Mouse (Mus musculus): ENCODE data around the gene Mlec. TPM values are rescaled to one million over a fixed set of nuclear protein-coding genes. Genes with fewer than 3 reads are reported as not detected.
A peak's percentile ranks its signal among the peaks of the same experiment; 100 is the strongest.

Gene Mlec
- polyA plus RNA-seq, 1 experiment from 2014 or later: 71.6 TPM

DNA sequence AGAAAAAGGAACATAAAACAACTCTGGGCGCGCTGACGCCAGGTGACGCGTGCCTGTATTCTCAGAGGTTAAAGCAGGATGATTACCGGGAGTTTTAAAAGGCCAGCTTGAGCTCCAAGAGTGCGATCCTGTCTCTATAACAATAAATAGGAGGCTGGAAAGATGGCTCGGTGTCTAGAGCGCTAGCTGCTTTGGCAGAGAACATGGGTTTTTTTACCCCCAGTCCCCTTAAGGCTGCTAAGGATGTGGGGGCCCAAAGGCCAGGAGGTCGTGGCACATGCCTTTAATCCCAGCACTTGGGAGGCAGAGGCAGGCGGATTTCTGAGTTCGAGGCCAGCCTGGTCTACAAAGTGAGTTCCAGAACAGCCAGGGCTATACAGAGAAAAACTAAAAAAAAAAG lies 1.2 kb upstream of the Mlec start:
- peak overlapping the region; percentile 67 for H3K4me2 ChIP-seq (ENCODE audit: low read length)
- H3K36me3 ChIP-seq (ENCODE audit: control insufficient read depth, insufficient read depth, low read length): no peaks in the 10 kb centered on the region
- no peak for DNase-seq (ENCODE audit: low spot score)
- no peaks in the 10 kb centered on the region for H3K9me3 ChIP-seq (ENCODE audit: control insufficient read depth, low read length)
- ATAC-seq (replicated peaks; ENCODE audit: low FRiP score, low TSS enrichment, low read depth): no peak
- peak overlapping the region; percentile 97 for H3K4me3 ChIP-seq (ENCODE audit: low read depth, low read length)
- no peaks in the 10 kb centered on the region for H3K27me3 ChIP-seq (replicated peaks; ENCODE audit: control insufficient read depth, insufficient read depth, low read length)
- peak overlapping the region; percentile 96 for H3K27ac ChIP-seq (ENCODE audit: low read depth)
- WGBS: 34% methylated on average over 12 of the region's 12 CpGs
- H3K4me1 ChIP-seq (replicated peaks; ENCODE audit: control insufficient read depth, insufficient read depth, low read length): peaks cover 32% of the 10 kb centered on the region
- peak overlapping the region; percentile 97 for H3K9ac ChIP-seq (ENCODE audit: low read length)

DNA sequence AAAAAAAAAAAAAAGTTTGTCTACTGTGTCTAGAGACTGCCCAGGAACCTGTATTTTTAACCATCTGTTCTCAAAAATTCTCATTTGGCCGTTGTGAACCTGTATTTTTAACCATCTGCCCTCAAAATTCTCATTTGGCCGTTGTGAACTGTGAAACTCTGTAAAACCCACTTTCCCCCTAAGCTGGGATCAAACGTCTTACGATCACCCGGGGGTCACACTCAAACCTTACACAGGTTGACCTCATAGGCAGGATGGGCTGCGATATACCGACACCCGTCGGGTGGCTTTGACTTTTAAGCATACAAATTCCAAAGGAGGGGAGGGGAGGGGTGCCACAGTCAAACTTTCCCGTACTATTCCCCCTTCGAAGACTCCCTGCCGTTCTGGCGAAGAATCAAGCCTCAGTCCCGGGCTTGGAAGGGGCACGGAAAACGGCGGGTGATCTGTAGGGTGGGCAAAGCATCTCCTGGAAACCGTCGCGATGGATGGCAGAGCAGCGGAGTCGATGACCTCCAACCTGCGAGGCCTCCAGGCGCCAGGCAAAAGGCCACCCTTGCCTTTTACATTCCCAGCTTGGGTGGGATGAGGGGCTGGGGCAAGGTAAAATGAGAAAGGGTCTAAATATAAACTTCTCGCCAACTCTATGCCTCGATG lies 918 bp downstream of the Mlec start:
- Histone ChIP-seq H3K36me3 (ENCODE audit: control insufficient read depth, insufficient read depth, low read length) (peaks cover 15% of the 10 kb centered on the region; the same call in 1 of the 2 replicates), H3K27me3 (replicated peaks; ENCODE audit: control insufficient read depth, insufficient read depth, low read length) (no peaks in the 10 kb centered on the region), H3K4me2 (ENCODE audit: low read length) (peak overlapping the region; percentile 66), H3K4me1 (replicated peaks; ENCODE audit: control insufficient read depth, insufficient read depth, low read length) (peaks cover 29% of the 10 kb centered on the region), H3K27ac (ENCODE audit: low read depth) (peak overlapping the region; percentile 96), H3K9ac (ENCODE audit: low read length) (peak overlapping the region; percentile 97), H3K4me3 (ENCODE audit: low read depth, low read length) (peak overlapping the region; percentile 97), H3K9me3 (ENCODE audit: control insufficient read depth, low read length) (no peaks in the 10 kb centered on the region)
- ATAC-seq (replicated peaks; ENCODE audit: low FRiP score, low TSS enrichment, low read depth): no peak
- DNase-seq (ENCODE audit: low spot score): peak; percentile 73
- WGBS: under 1% methylated on average over 26 of the region's 26 CpGs

DNA sequence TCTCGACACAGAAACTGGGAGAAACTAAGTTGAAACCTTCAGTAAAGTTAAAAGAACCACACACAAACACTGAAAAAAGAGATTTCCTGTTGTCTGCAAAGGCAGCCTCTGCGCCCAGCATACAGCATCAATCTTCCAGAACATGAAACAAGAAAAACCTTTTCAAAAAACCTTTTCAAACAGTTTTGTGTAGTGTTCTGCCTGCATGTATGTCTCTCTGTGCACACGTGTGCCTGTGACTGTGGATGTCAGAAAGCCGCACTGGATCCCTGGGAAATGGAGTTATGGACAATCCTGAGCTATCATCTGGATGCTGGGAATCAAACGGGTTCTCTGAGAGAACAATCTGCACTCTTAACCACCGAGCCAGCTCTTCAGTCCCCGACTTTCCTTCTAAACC lies 1.6 kb downstream of the Mlec start:
- peak overlapping the region; percentile 77 for H3K27ac ChIP-seq (ENCODE audit: low read depth)
- no peaks in the 10 kb centered on the region for H3K27me3 ChIP-seq (replicated peaks; ENCODE audit: control insufficient read depth, insufficient read depth, low read length)
- peaks cover 15% of the 10 kb centered on the region for H3K36me3 ChIP-seq (ENCODE audit: control insufficient read depth, insufficient read depth, low read length)
- no peaks in the 10 kb centered on the region for H3K9me3 ChIP-seq (ENCODE audit: control insufficient read depth, low read length)
- 46% methylated on average over 7 of the region's 7 CpGs for WGBS
- DNase-seq (ENCODE audit: low spot score) (no peak), ATAC-seq (replicated peaks; ENCODE audit: low FRiP score, low TSS enrichment, low read depth) (no peak)
- H3K4me2 ChIP-seq (ENCODE audit: low read length): peak overlapping the region; percentile 66
- H3K4me1 ChIP-seq (replicated peaks; ENCODE audit: control insufficient read depth, insufficient read depth, low read length): peaks cover 29% of the 10 kb centered on the region
- H3K9ac ChIP-seq (ENCODE audit: low read length): peak overlapping the region; percentile 97
- peak overlapping the region; percentile 97 for H3K4me3 ChIP-seq (ENCODE audit: low read depth, low read length)

DNA sequence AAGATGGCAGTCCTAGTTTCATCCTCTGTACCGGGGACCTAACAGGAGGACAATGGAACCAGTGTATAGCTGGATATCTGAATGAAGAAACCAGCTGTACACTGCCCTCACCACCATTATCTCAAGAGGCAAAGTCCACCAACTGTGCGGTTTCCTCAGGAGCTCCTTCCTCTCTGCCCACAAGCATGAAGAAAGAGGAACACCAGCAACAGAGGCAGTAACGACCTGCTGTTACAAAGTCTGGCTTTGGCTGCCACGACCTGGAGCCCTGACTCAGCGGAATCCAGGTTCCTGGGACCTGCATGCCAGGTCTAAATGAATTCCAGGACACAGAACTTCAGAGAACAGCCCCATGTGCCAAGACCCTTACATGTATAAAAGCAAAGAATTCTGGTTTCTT lies 2.1 kb downstream of the Mlec start:
- Histone ChIP-seq H3K36me3 (ENCODE audit: control insufficient read depth, insufficient read depth, low read length) (peaks cover 18% of the 10 kb centered on the region), H3K27ac (ENCODE audit: low read depth) (peak overlapping the region; percentile 77), H3K4me1 (replicated peaks; ENCODE audit: control insufficient read depth, insufficient read depth, low read length) (peaks cover 29% of the 10 kb centered on the region), H3K4me3 (ENCODE audit: low read depth, low read length) (peak overlapping the region; percentile 97), H3K9ac (ENCODE audit: low read length) (peak overlapping the region; percentile 97), H3K4me2 (ENCODE audit: low read length) (peak overlapping the region; percentile 66), H3K9me3 (ENCODE audit: control insufficient read depth, low read length) (no peaks in the 10 kb centered on the region), H3K27me3 (replicated peaks; ENCODE audit: control insufficient read depth, insufficient read depth, low read length) (no peaks in the 10 kb centered on the region)
- ATAC-seq (replicated peaks; ENCODE audit: low FRiP score, low TSS enrichment, low read depth): no peak
- no peak for DNase-seq (ENCODE audit: low spot score)
- WGBS: 37% methylated on average over 5 of the region's 5 CpGs

DNA sequence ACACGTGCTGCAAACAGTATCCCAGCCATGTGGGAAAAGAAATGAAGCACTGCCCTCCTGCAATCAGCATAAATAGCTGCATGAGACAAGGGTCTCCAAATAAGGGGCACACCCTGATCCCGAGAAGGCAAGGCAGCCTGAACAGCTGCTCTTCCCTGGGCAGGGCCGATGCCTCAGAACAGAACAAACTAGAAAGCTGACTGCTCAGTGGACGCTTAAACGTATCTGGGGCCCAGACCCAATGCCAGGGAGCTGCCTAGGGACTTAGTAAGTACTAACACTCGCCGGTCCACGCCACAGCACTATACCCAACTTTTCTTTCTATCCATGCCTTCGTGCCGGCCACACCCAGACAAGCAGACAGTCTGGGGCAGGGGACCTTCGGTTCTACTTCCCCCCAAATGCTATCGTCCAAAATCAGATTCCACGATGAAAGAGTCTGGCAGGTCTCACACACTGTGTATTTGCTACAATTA lies 2.8 kb downstream of the Mlec start:
- peaks cover 25% of the 10 kb centered on the region for H3K36me3 ChIP-seq (ENCODE audit: control insufficient read depth, insufficient read depth, low read length)
- H3K9ac ChIP-seq (ENCODE audit: low read length): peak overlapping the region; percentile 97
- H3K4me3 ChIP-seq (ENCODE audit: low read depth, low read length): peak overlapping the region; percentile 97
- peak overlapping the region; percentile 77 for H3K27ac ChIP-seq (ENCODE audit: low read depth)
- WGBS: 50% methylated on average over 13 of the region's 13 CpGs
- H3K4me2 ChIP-seq (ENCODE audit: low read length): peak overlapping the region; percentile 66
- H3K4me1 ChIP-seq (replicated peaks; ENCODE audit: control insufficient read depth, insufficient read depth, low read length): peaks cover 29% of the 10 kb centered on the region
- no peak for ATAC-seq (replicated peaks; ENCODE audit: low FRiP score, low TSS enrichment, low read depth)
- H3K27me3 ChIP-seq (replicated peaks; ENCODE audit: control insufficient read depth, insufficient read depth, low read length): no peaks in the 10 kb centered on the region
- no peak for DNase-seq (ENCODE audit: low spot score)
- H3K9me3 ChIP-seq (ENCODE audit: control insufficient read depth, low read length): no peaks in the 10 kb centered on the region

DNA sequence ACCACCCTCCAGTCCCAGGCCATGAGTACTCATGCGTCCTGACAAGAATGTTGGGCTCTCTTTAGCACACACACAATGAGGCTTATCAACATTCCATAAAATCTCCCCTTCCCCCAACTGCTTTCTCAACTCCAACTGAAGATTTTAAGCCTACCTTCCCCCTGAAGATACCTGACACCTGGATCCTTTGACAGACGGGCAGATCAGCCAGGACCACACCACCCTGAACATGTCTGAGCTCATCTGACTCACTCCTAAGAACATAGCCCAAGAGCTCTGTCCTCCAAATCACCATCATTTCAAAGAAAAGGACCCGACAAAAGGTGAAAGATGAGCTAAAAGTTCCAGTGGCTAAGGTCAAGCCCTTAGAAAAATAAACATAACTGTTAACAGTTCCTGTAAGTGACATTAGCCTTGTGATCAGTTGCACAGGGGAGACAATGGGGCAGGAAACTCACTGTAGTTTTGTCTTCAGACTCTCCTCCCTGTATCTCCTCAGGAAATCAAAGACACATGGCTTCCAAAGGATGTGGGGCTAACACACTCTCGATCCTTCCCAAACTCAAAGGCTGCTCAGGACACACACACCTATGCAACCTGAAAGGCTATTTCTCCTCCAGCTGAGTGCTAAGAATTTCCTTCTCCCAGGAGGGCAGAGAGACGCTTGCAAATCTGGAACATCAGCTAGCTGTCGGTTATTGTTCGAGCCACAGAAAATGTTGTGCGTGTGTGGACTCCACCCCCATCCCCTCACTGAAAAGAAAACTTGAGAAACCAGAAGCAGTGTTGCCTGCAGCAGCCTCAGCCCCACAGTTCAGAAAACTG lies 5.6 kb downstream of the Mlec start:
- DNase-seq (ENCODE audit: low spot score) (no peak), ATAC-seq (replicated peaks; ENCODE audit: low FRiP score, low TSS enrichment, low read depth) (no peak)
- 42% methylated on average over 8 of the region's 8 CpGs for WGBS
- Histone ChIP-seq H3K4me2 (ENCODE audit: low read length) (no peak overlapping the region), H3K27ac (ENCODE audit: low read depth) (no peak overlapping the region), H3K36me3 (ENCODE audit: control insufficient read depth, insufficient read depth, low read length) (peaks cover 51% of the 10 kb centered on the region), H3K4me3 (ENCODE audit: low read depth, low read length) (no peak overlapping the region), H3K9ac (ENCODE audit: low read length) (no peak overlapping the region), H3K27me3 (replicated peaks; ENCODE audit: control insufficient read depth, insufficient read depth, low read length) (no peaks in the 10 kb centered on the region), H3K9me3 (ENCODE audit: control insufficient read depth, low read length) (no peaks in the 10 kb centered on the region), H3K4me1 (replicated peaks; ENCODE audit: control insufficient read depth, insufficient read depth, low read length) (peaks cover 23% of the 10 kb centered on the region)

DNA sequence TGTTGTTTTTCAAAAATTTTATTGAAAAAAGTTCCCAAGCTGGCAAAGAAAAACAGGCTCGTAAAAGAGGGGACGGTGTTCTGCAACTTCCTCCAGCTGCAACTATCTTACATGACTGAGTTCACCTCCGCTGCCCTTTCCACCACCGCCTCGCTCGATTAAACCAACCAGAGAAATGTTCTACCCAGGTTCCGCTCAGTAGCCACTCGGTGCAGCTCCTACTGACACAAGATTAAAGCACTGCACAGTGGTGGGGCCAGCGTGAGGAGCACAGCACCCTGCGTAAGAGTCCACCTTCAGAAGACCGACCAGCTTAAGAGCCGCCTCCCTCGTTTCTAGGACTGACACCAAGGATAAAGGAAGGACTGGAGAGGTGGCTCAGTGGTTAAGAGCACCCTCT lies 6.5 kb downstream of the Mlec start:
- Histone ChIP-seq H3K4me3 (ENCODE audit: low read depth, low read length) (no peak overlapping the region), H3K9me3 (ENCODE audit: control insufficient read depth, low read length) (no peaks in the 10 kb centered on the region), H3K4me2 (ENCODE audit: low read length) (no peak overlapping the region), H3K27me3 (replicated peaks; ENCODE audit: control insufficient read depth, insufficient read depth, low read length) (no peaks in the 10 kb centered on the region), H3K9ac (ENCODE audit: low read length) (no peak overlapping the region), H3K36me3 (ENCODE audit: control insufficient read depth, insufficient read depth, low read length) (peaks cover 60% of the 10 kb centered on the region), H3K4me1 (replicated peaks; ENCODE audit: control insufficient read depth, insufficient read depth, low read length) (peaks cover 23% of the 10 kb centered on the region), H3K27ac (ENCODE audit: low read depth) (no peak overlapping the region)
- ATAC-seq (replicated peaks; ENCODE audit: low FRiP score, low TSS enrichment, low read depth): no peak
- WGBS: 80% methylated on average over 13 of the region's 13 CpGs
- DNase-seq (ENCODE audit: low spot score): no peak

DNA sequence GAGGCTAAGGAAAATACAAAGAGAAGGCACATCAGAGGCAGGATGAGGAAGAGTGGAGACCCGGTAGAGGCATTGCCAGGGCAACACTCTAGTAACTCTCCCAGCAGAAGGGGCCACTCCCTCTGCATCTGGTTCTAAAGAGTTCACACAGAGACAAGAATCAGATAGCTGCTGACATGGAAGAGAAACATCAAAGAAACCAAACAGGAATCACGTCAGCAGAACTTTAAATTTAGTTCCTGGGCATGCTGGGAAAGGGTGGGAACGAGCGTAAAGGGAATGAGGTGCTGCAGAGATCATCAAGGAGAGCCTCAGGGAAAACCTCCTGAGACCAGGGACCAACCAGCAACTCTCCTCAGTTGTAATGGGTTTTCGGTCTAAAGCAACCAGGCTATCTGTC lies 7.0 kb downstream of the Mlec start:
- Histone ChIP-seq H3K36me3 (ENCODE audit: control insufficient read depth, insufficient read depth, low read length) (peaks cover 65% of the 10 kb centered on the region), H3K9ac (ENCODE audit: low read length) (no peak overlapping the region), H3K9me3 (ENCODE audit: control insufficient read depth, low read length) (no peaks in the 10 kb centered on the region), H3K27ac (ENCODE audit: low read depth) (no peak overlapping the region), H3K27me3 (replicated peaks; ENCODE audit: control insufficient read depth, insufficient read depth, low read length) (no peaks in the 10 kb centered on the region), H3K4me2 (ENCODE audit: low read length) (no peak overlapping the region), H3K4me1 (replicated peaks; ENCODE audit: control insufficient read depth, insufficient read depth, low read length) (peaks cover 21% of the 10 kb centered on the region), H3K4me3 (ENCODE audit: low read depth, low read length) (no peak overlapping the region)
- DNase-seq (ENCODE audit: low spot score): no peak
- no peak for ATAC-seq (replicated peaks; ENCODE audit: low FRiP score, low TSS enrichment, low read depth)
- 76% methylated on average over 5 of the region's 5 CpGs for WGBS

Data from intestine, embryonic 14.5 days (tissue).